Mouse (Mus musculus): ENCODE results near the gene Smarcad1. TPM values are rescaled to one million over a fixed set of nuclear protein-coding genes. Genes with fewer than 3 reads are reported as not detected.

The Smarcad1 gene
- polyA plus RNA-seq, 1 experiment: not detected

- Histone ChIP-seq H3K4me3 (ENCODE audit: insufficient read depth, low read depth, low read length) (no peak overlapping the region), H3K4me1 (ENCODE audit: control insufficient read depth, insufficient read depth, low read length) (no peaks in the 10 kb centered on the region), H3K27ac (ENCODE audit: insufficient read depth, low read depth, low read length) (no peak overlapping the region)
- WGBS: 32% methylated on average over 5 of the region's 5 CpGs
- no peak for TF ChIP-seq CTCF (IDR thresholded peaks at IDR 0.05; ENCODE audit: insufficient read depth, low read depth, low read length)
- TF ChIP-seq POLR2A (IDR thresholded peaks at IDR 0.05; ENCODE audit: insufficient read depth, low read depth, low read length): no peak
Measured at GRCm38 (mm10) chr6:65140082-65140749, 97.8 kb downstream of the Smarcad1 start.

GRCm38 (mm10) chr6:65140750-65141243 is 98.4 kb downstream of the Smarcad1 start:
- Histone ChIP-seq H3K4me1 (ENCODE audit: control insufficient read depth, insufficient read depth, low read length) (no peaks in the 10 kb centered on the region), H3K4me3 (ENCODE audit: insufficient read depth, low read depth, low read length) (no peak overlapping the region), H3K27ac (ENCODE audit: insufficient read depth, low read depth, low read length) (no peak overlapping the region)
- 66% methylated on average over 6 of the region's 6 CpGs for WGBS
- TF ChIP-seq POLR2A (IDR thresholded peaks at IDR 0.05; ENCODE audit: insufficient read depth, low read depth, low read length): no peak

- Histone ChIP-seq H3K27ac (ENCODE audit: insufficient read depth, low read depth, low read length) (no peak overlapping the region), H3K4me1 (ENCODE audit: control insufficient read depth, insufficient read depth, low read length) (no peaks in the 10 kb centered on the region), H3K4me3 (ENCODE audit: insufficient read depth, low read depth, low read length) (no peak overlapping the region)
- TF ChIP-seq CTCF (IDR thresholded peaks at IDR 0.05; ENCODE audit: insufficient read depth, low read depth, low read length) (no peak), POLR2A (IDR thresholded peaks at IDR 0.05; ENCODE audit: insufficient read depth, low read depth, low read length) (no peak)
- WGBS: 89% methylated on average over 1 of the region's 1 CpGs
Measured at GRCm38 (mm10) chr6:65142316-65142715, 99.9 kb downstream of the Smarcad1 start.

- H3K4me1 ChIP-seq (ENCODE audit: control insufficient read depth, insufficient read depth, low read length): no peaks in the 10 kb centered on the region
- 22% methylated on average over 16 of the region's 16 CpGs for WGBS
- no peak within 1 kb of the TSS for H3K27ac ChIP-seq (ENCODE audit: insufficient read depth, low read depth, low read length)
- no peak for TF ChIP-seq POLR2A (IDR thresholded peaks at IDR 0.05; ENCODE audit: insufficient read depth, low read depth, low read length)
- TF ChIP-seq CTCF (IDR thresholded peaks at IDR 0.05; ENCODE audit: insufficient read depth, low read depth, low read length): no peak
- H3K4me3 ChIP-seq (ENCODE audit: insufficient read depth, low read depth, low read length): no peak within 1 kb of the TSS
Measured at GRCm38 (mm10) chr6:65144621-65145205, 102.3 kb downstream of the Smarcad1 start, which contains the start of gene Hpgds. Gene Hpgds, minus strand, starts transcription at chr6:65144908.

- 89% methylated on average over 4 of the region's 4 CpGs for WGBS
- H3K27ac ChIP-seq (ENCODE audit: insufficient read depth, low read depth, low read length): no peak overlapping the region
- no peak for TF ChIP-seq CTCF (IDR thresholded peaks at IDR 0.05; ENCODE audit: insufficient read depth, low read depth, low read length)
- H3K4me3 ChIP-seq (ENCODE audit: insufficient read depth, low read depth, low read length): no peak overlapping the region
- H3K4me1 ChIP-seq (ENCODE audit: control insufficient read depth, insufficient read depth, low read length): no peaks in the 10 kb centered on the region
Measured at GRCm38 (mm10) chr6:65146363-65146762, 104.0 kb downstream of the Smarcad1 start.

GRCm38 (mm10) chr6:65150703-65151102 is 108.3 kb downstream of the Smarcad1 start:
- Histone ChIP-seq H3K4me1 (ENCODE audit: control insufficient read depth, insufficient read depth, low read length) (no peaks in the 10 kb centered on the region), H3K27ac (ENCODE audit: insufficient read depth, low read depth, low read length) (no peak overlapping the region), H3K4me3 (ENCODE audit: insufficient read depth, low read depth, low read length) (no peak overlapping the region)
- WGBS: 26% methylated on average over 22 of the region's 22 CpGs
- no peak for TF ChIP-seq CTCF (IDR thresholded peaks at IDR 0.05; ENCODE audit: insufficient read depth, low read depth, low read length)
- TF ChIP-seq POLR2A (IDR thresholded peaks at IDR 0.05; ENCODE audit: insufficient read depth, low read depth, low read length): no peak

- TF ChIP-seq CTCF (IDR thresholded peaks at IDR 0.05; ENCODE audit: insufficient read depth, low read depth, low read length) (no peak), POLR2A (IDR thresholded peaks at IDR 0.05; ENCODE audit: insufficient read depth, low read depth, low read length) (no peak)
- 68% methylated on average over 3 of the region's 3 CpGs for WGBS
Measured at GRCm38 (mm10) chr6:65153570-65153969, 111.2 kb downstream of the Smarcad1 start.

GRCm38 (mm10) chr6:65157042-65157441 is 114.7 kb downstream of the Smarcad1 start:
- Histone ChIP-seq H3K27ac (ENCODE audit: insufficient read depth, low read depth, low read length) (no peak overlapping the region), H3K4me3 (ENCODE audit: insufficient read depth, low read depth, low read length) (no peak overlapping the region), H3K4me1 (ENCODE audit: control insufficient read depth, insufficient read depth, low read length) (no peaks in the 10 kb centered on the region)
- TF ChIP-seq POLR2A (IDR thresholded peaks at IDR 0.05; ENCODE audit: insufficient read depth, low read depth, low read length) (no peak), CTCF (IDR thresholded peaks at IDR 0.05; ENCODE audit: insufficient read depth, low read depth, low read length) (no peak)
- 97% methylated on average over 4 of the region's 4 CpGs for WGBS

More at GRCm38 (mm10) chr6:65153570-65153969, 111.2 kb downstream of the Smarcad1 start:
- Histone ChIP-seq H3K4me3 (ENCODE audit: insufficient read depth, low read depth, low read length) (no peak overlapping the region), H3K4me1 (ENCODE audit: control insufficient read depth, insufficient read depth, low read length) (no peaks in the 10 kb centered on the region), H3K27ac (ENCODE audit: insufficient read depth, low read depth, low read length) (no peak overlapping the region)

- H3K27ac ChIP-seq (ENCODE audit: insufficient read depth, low read depth, low read length): no peak overlapping the region
- WGBS: 47% methylated on average over 4 of the region's 4 CpGs
- TF ChIP-seq POLR2A (IDR thresholded peaks at IDR 0.05; ENCODE audit: insufficient read depth, low read depth, low read length): no peak
- TF ChIP-seq CTCF (IDR thresholded peaks at IDR 0.05; ENCODE audit: insufficient read depth, low read depth, low read length): no peak
- H3K4me1 ChIP-seq (ENCODE audit: control insufficient read depth, insufficient read depth, low read length): no peaks in the 10 kb centered on the region
- H3K4me3 ChIP-seq (ENCODE audit: insufficient read depth, low read depth, low read length): no peak overlapping the region
Measured at GRCm38 (mm10) chr6:65159381-65159942, 117.1 kb downstream of the Smarcad1 start.
